Mouse (Mus musculus) MEL (cell line): Measurements from ENCODE around the gene Gpd1. TPM values are rescaled to one million over a fixed set of nuclear protein-coding genes. Genes with fewer than 3 reads are reported as not detected.

ENCODE experiments used
- DNase-seq: peaks from one replicate; pipeline ENCODE4 v3.0.0; 2011; ENCODE audit warnings: low read depth, low spot score
- H3K27ac ChIP-seq: 2 replicates; pipeline ENCODE4 v1.5.1; 2012; ENCODE audit warnings: low read depth, mild to moderate bottlenecking, control low read depth, low read length, moderate library complexity; ENCODE audit not compliant: control insufficient read depth
- H3K27me3 ChIP-seq, 2 experiments: fragments of 150-350 bp in 1 of 2; sonication (generic) in 1 of 2; 2 replicates each; pipeline ENCODE4 v1.6.1; 2012; ENCODE audit warnings: low read length in 2 of 2, mild to moderate bottlenecking in 2 of 2, improper control_type of control experiment in 1 of 2, moderate library complexity in 1 of 2; ENCODE audit not compliant: insufficient read depth in 2 of 2, control insufficient read depth in 1 of 2
- H3K36me3 ChIP-seq, 2 experiments: 2 replicates each; pipeline ENCODE4 v1.6.1; 2012 to 2014; ENCODE audit warnings: low read length in 2 of 2, improper control_type of control experiment in 1 of 2, inconsistent platforms in 1 of 2, mild to moderate bottlenecking in 1 of 2; ENCODE audit not compliant: insufficient read depth in 2 of 2, control insufficient read depth in 1 of 2
- H3K4me1 ChIP-seq, 2 experiments: fragments of 150-350 bp in 1 of 2; sonication (generic) in 1 of 2; 2 replicates each; pipeline ENCODE4 v1.6.1; 2012; ENCODE audit warnings: low read length in 2 of 2, improper control_type of control experiment in 1 of 2, mild to moderate bottlenecking in 1 of 2; ENCODE audit not compliant: insufficient read depth in 2 of 2, control insufficient read depth in 1 of 2
- H3K4me3 ChIP-seq, 2 experiments: fragments of 150-350 bp in 1 of 2; sonication (generic) in 1 of 2; 2 replicates each; pipeline ENCODE4 v1.5.1; 2012; ENCODE audit warnings: low read depth in 2 of 2, low read length in 2 of 2, mild to moderate bottlenecking in 2 of 2, moderate library complexity in 2 of 2, control low read depth in 1 of 2, improper control_type of control experiment in 1 of 2; ENCODE audit not compliant: control insufficient read depth in 1 of 2, insufficient read depth in 1 of 2
- H3K79me2 ChIP-seq: 2 replicates; pipeline ENCODE4 v1.6.1; 2012; ENCODE audit warnings: mild to moderate bottlenecking, low read length, moderate library complexity; ENCODE audit not compliant: control insufficient read depth, poor library complexity, insufficient read depth
- H3K9ac ChIP-seq: 2 replicates; pipeline ENCODE4 v1.6.1; 2012; ENCODE audit warnings: low read depth, mild to moderate bottlenecking, control low read depth, low read length, moderate library complexity; ENCODE audit not compliant: control insufficient read depth, poor library complexity, severe bottlenecking
- H3K9me3 ChIP-seq: fragments of 150-350 bp; sonication (generic); replicated peaks from 2 replicates; pipeline ENCODE4 v1.6.1; 2012; ENCODE audit warnings: mild to moderate bottlenecking, low read length, improper control_type of control experiment, moderate library complexity; ENCODE audit not compliant: insufficient read depth
- BHLHE40 ChIP-seq: IDR thresholded peaks from 2 replicates; pipeline ENCODE4 v1.6.1; 2012; ENCODE audit warnings: low read depth, mild to moderate bottlenecking, inconsistent platforms, low read length, improper control_type of control experiment, borderline replicate concordance
- CHD1 ChIP-seq: IDR thresholded peaks from 2 replicates; pipeline ENCODE4 v1.6.1; 2012; ENCODE audit warnings: low read depth, mild to moderate bottlenecking, inconsistent platforms, low read length, improper control_type of control experiment
- CHD2 ChIP-seq: IDR thresholded peaks from 2 replicates; pipeline ENCODE4 v1.6.1; 2011; ENCODE audit warnings: low read length, improper control_type of control experiment
- CTCF ChIP-seq, 3 experiments: IDR thresholded peaks in 2 of 3; conservative IDR thresholded peaks in 1 of 3; 2 replicates each; pipeline ENCODE4 v1.5.1; 2011 to 2012; ENCODE audit warnings: low read length in 3 of 3, low read depth in 2 of 3, mild to moderate bottlenecking in 2 of 3, improper control_type of control experiment in 1 of 3, inconsistent platforms in 1 of 3, mixed read lengths in 1 of 3, moderate library complexity in 1 of 3; ENCODE audit not compliant: control insufficient read depth in 1 of 3, insufficient read depth in 1 of 3, poor library complexity in 1 of 3, severe bottlenecking in 1 of 3
- E2F4 ChIP-seq: IDR thresholded peaks from 2 replicates; pipeline ENCODE4 v1.6.1; 2011; ENCODE audit warnings: low read depth, low read length, improper control_type of control experiment, borderline replicate concordance
- ELF1 ChIP-seq: IDR thresholded peaks from 2 replicates; pipeline ENCODE4 v1.6.1; 2014; ENCODE audit warnings: low read depth, mild to moderate bottlenecking, inconsistent platforms, low read length, improper control_type of control experiment, moderate library complexity
- EP300 ChIP-seq, 2 experiments: IDR thresholded peaks; 2 replicates each; pipeline ENCODE4 v1.6.1; 2011; ENCODE audit warnings: improper control_type of control experiment in 2 of 2, low read length in 2 of 2, low read depth in 1 of 2, mild to moderate bottlenecking in 1 of 2
- ETS1 ChIP-seq: IDR thresholded peaks from 2 replicates; pipeline ENCODE4 v1.6.1; 2012; ENCODE audit warnings: low read depth, mild to moderate bottlenecking, inconsistent platforms, low read length, improper control_type of control experiment, moderate library complexity
- GABPA ChIP-seq: IDR thresholded peaks from 2 replicates; pipeline ENCODE4 v1.6.1; 2012; ENCODE audit warnings: low read depth, mild to moderate bottlenecking, inconsistent platforms, low read length, improper control_type of control experiment, moderate library complexity
- HCFC1 ChIP-seq: IDR thresholded peaks from 2 replicates; pipeline ENCODE4 v1.6.1; 2012; ENCODE audit warnings: low read depth, mild to moderate bottlenecking, inconsistent platforms, low read length, improper control_type of control experiment, moderate library complexity
- JUND ChIP-seq: IDR thresholded peaks from 2 replicates; pipeline ENCODE4 v1.6.1; 2011; ENCODE audit warnings: low read depth, mild to moderate bottlenecking, improper control_type of control experiment, low read length
- KAT2A ChIP-seq: conservative IDR thresholded peaks from 2 replicates; pipeline ENCODE4 v1.6.1; 2012; ENCODE audit warnings: low read depth, low read length, improper control_type of control experiment, inconsistent platforms
- MAFK ChIP-seq: IDR thresholded peaks from 2 replicates; pipeline ENCODE4 v1.6.1; 2011; ENCODE audit warnings: low read depth, mild to moderate bottlenecking, low read length, improper control_type of control experiment, borderline replicate concordance
- MAX ChIP-seq: IDR thresholded peaks from 2 replicates; pipeline ENCODE4 v1.6.1; 2011; ENCODE audit warnings: low read length, improper control_type of control experiment
- MAZ ChIP-seq: IDR thresholded peaks from 2 replicates; pipeline ENCODE4 v1.6.1; 2012; ENCODE audit warnings: low read depth, mild to moderate bottlenecking, inconsistent platforms, low read length, improper control_type of control experiment
- MEF2A ChIP-seq: IDR thresholded peaks from 2 replicates; pipeline ENCODE4 v1.6.1; 2014; ENCODE audit warnings: low read depth, mild to moderate bottlenecking, inconsistent platforms, low read length, improper control_type of control experiment; ENCODE audit not compliant: poor library complexity, insufficient replicate concordance, severe bottlenecking; ENCODE audit errors: extremely low read depth
- MXI1 ChIP-seq: IDR thresholded peaks from 2 replicates; pipeline ENCODE4 v1.6.1; 2011; ENCODE audit warnings: mild to moderate bottlenecking, low read depth, low read length, improper control_type of control experiment
- MYB ChIP-seq: IDR thresholded peaks from 2 replicates; pipeline ENCODE4 v1.6.1; 2011; ENCODE audit warnings: mild to moderate bottlenecking, low read depth, low read length, improper control_type of control experiment
- MYC ChIP-seq: IDR thresholded peaks from 2 replicates; pipeline ENCODE4 v1.6.1; 2011; ENCODE audit warnings: low read depth, mild to moderate bottlenecking, low read length, improper control_type of control experiment, moderate library complexity
- NELFE ChIP-seq: IDR thresholded peaks from 2 replicates; pipeline ENCODE4 v1.6.1; 2011; ENCODE audit warnings: low read depth, low read length, improper control_type of control experiment
- NRF1 ChIP-seq: IDR thresholded peaks from 2 replicates; pipeline ENCODE4 v1.6.1; 2014; ENCODE audit warnings: low read depth, mild to moderate bottlenecking, inconsistent platforms, low read length, improper control_type of control experiment, moderate library complexity; ENCODE audit not compliant: poor library complexity, insufficient read depth, severe bottlenecking
- POLR2A ChIP-seq, 2 experiments: IDR thresholded peaks; 2 replicates each; pipeline ENCODE4 v1.6.1; 2011 to 2012; ENCODE audit warnings: low read length in 2 of 2, mild to moderate bottlenecking in 2 of 2, control low read depth in 1 of 2, improper control_type of control experiment in 1 of 2, low read depth in 1 of 2, moderate library complexity in 1 of 2; ENCODE audit not compliant: control insufficient read depth in 1 of 2, insufficient read depth in 1 of 2, poor library complexity in 1 of 2
- POLR2AphosphoS2 ChIP-seq: IDR thresholded peaks from 2 replicates; pipeline ENCODE4 v1.6.1; 2011; ENCODE audit warnings: low read length, improper control_type of control experiment
- POLR2AphosphoS5 ChIP-seq: IDR thresholded peaks from 2 replicates; pipeline ENCODE4 v1.6.1; 2012; ENCODE audit warnings: low read depth, borderline replicate concordance, mild to moderate bottlenecking, inconsistent platforms, low read length, moderate library complexity, mixed read lengths
- RAD21 ChIP-seq: IDR thresholded peaks from 2 replicates; pipeline ENCODE4 v1.6.1; 2011; ENCODE audit warnings: mild to moderate bottlenecking, low read depth, low read length, improper control_type of control experiment
- RCOR1 ChIP-seq: IDR thresholded peaks from 2 replicates; pipeline ENCODE4 v1.6.1; 2012; ENCODE audit warnings: low read depth, mild to moderate bottlenecking, inconsistent platforms, low read length, improper control_type of control experiment
- SIN3A ChIP-seq: IDR thresholded peaks from 2 replicates; pipeline ENCODE4 v1.6.1; 2012; ENCODE audit warnings: low read length, improper control_type of control experiment, inconsistent platforms
- SMC3 ChIP-seq: IDR thresholded peaks from 2 replicates; pipeline ENCODE4 v1.6.1; 2011; ENCODE audit warnings: low read depth, low read length, improper control_type of control experiment
- TAL1 ChIP-seq: IDR thresholded peaks from 2 replicates; pipeline ENCODE4 v1.6.1; 2012; ENCODE audit warnings: mild to moderate bottlenecking, inconsistent platforms, low read length, moderate library complexity, mixed read lengths
- TBP ChIP-seq: IDR thresholded peaks from 2 replicates; pipeline ENCODE4 v1.8.0; 2011; ENCODE audit warnings: low read depth, low read length, improper control_type of control experiment
- TCF12 ChIP-seq: IDR thresholded peaks from 2 replicates; pipeline ENCODE4 v1.6.1; 2014; ENCODE audit warnings: low read depth, mild to moderate bottlenecking, inconsistent platforms, low read length, improper control_type of control experiment, moderate library complexity
- UBTF ChIP-seq: IDR thresholded peaks from 2 replicates; pipeline ENCODE4 v1.6.1; 2012; ENCODE audit warnings: low read depth, mild to moderate bottlenecking, inconsistent platforms, low read length, improper control_type of control experiment, moderate library complexity, borderline replicate concordance; ENCODE audit not compliant: insufficient read depth
- USF1 ChIP-seq: IDR thresholded peaks from 2 replicates; pipeline ENCODE4 v1.6.1; 2014; ENCODE audit warnings: low read depth, mild to moderate bottlenecking, inconsistent platforms, low read length, improper control_type of control experiment, moderate library complexity
- USF2 ChIP-seq, 2 experiments: IDR thresholded peaks; 2 replicates each; pipeline ENCODE4 v1.6.1; 2011 to 2012; ENCODE audit warnings: improper control_type of control experiment in 2 of 2, low read length in 2 of 2, borderline replicate concordance in 1 of 2, inconsistent platforms in 1 of 2, low read depth in 1 of 2, mild to moderate bottlenecking in 1 of 2; ENCODE audit not compliant: insufficient read depth in 1 of 2
- ZKSCAN1 ChIP-seq: IDR thresholded peaks from 2 replicates; pipeline ENCODE4 v1.6.1; 2012; ENCODE audit warnings: low read depth, mild to moderate bottlenecking, inconsistent platforms, low read length, improper control_type of control experiment, moderate library complexity
- ZMIZ1 ChIP-seq: IDR thresholded peaks from 2 replicates; pipeline ENCODE4 v1.6.1; 2012; ENCODE audit warnings: low read depth, mild to moderate bottlenecking, inconsistent platforms, low read length, improper control_type of control experiment, moderate library complexity
- ZNF384 ChIP-seq: IDR thresholded peaks from 2 replicates; pipeline ENCODE4 v1.6.1; 2012; ENCODE audit warnings: low read depth, mild to moderate bottlenecking, inconsistent platforms, low read length, improper control_type of control experiment
- polyA plus RNA-seq, 2 experiments: library from polyadenylated mRNA; stranded (reverse) in 1 of 2; unstranded in 1 of 2; fragments of >175 nt in 1 of 2; fragments of >200 nt in 1 of 2; gene quantifications; 2 replicates each; pipeline versions ENCODE4 v1.2.1 to v1.2.4; 2012; ENCODE audit warnings: low replicate concordance in 2 of 2, low read depth in 1 of 2; ENCODE audit not compliant: insufficient read length in 2 of 2, insufficient read depth in 1 of 2, missing spikeins in 1 of 2
- total RNA-seq: library from RNA; depleted of rRNA; stranded (reverse); fragments of 300-350 nt; gene quantifications from 2 replicates; pipeline ENCODE4 v1.2.3, GENCODE M21; 2012

Gene Gpd1
- total and polyA plus RNA-seq, 3 experiments: 0.23 to 0.52 TPM; not detected in 1

GRCm38 (mm10) chr15:99715361-99715865 is 1.9 kb upstream of the Gpd1 start:
- H3K4me1 ChIP-seq: peaks cover 2 to 12% of the 10 kb centered on the region in 2 experiments
- peak; percentile 74 for DNase-seq
- no peak for TF ChIP-seq MAFK
- peak; percentile 81 for TF ChIP-seq TAL1
- no peak for TF ChIP-seq POLR2AphosphoS2
- peak; percentile 49; the same call in 1 of the 2 replicates for TF ChIP-seq USF1
- TF ChIP-seq TBP: no peak
- TF ChIP-seq ETS1: peak; percentile 62; the same call in 1 of the 2 replicates
- no peak for TF ChIP-seq ZMIZ1
- TF ChIP-seq E2F4: no peak
- TF ChIP-seq MYB: no peak
- no peak for TF ChIP-seq CTCF (IDR thresholded peaks at IDR 0.05 in 2 of 3, conservative IDR thresholded peaks at IDR 0.05 in 1 of 3; ENCODE audit: control insufficient read depth in 1 of 3, insufficient read depth in 1 of 3, low read depth in 2 of 3, low read length in 3 of 3, poor library complexity in 1 of 3, severe bottlenecking in 1 of 3)
- no peak for TF ChIP-seq NELFE
- peak; percentile 94 for TF ChIP-seq TCF12
- no peak for TF ChIP-seq POLR2A (IDR thresholded peaks at IDR 0.05; ENCODE audit: control insufficient read depth in 1 of 2, insufficient read depth in 1 of 2, low read depth in 1 of 2, low read length in 2 of 2, poor library complexity in 1 of 2)
- TF ChIP-seq CHD2: no peak
- TF ChIP-seq SIN3A: peak; percentile 50; the same call in 1 of the 2 replicates
- no peak for TF ChIP-seq ELF1
- TF ChIP-seq RAD21: no peak
- TF ChIP-seq ZKSCAN1: no peak
- TF ChIP-seq GABPA: no peak
- no peak for TF ChIP-seq ZNF384
- TF ChIP-seq NRF1: no peak
- no peak for TF ChIP-seq USF2 (IDR thresholded peaks at IDR 0.05; ENCODE audit: borderline replicate concordance in 1 of 2, insufficient read depth in 1 of 2, low read depth in 1 of 2, low read length in 2 of 2)
- TF ChIP-seq SMC3: no peak; the same call in 1 of the 2 replicates
- TF ChIP-seq EP300 (IDR thresholded peaks at IDR 0.05; ENCODE audit: low read depth in 1 of 2, low read length in 2 of 2): peak; percentile 41 to 89; a peak in 3 of 4 replicates
- TF ChIP-seq POLR2AphosphoS5: no peak
- TF ChIP-seq BHLHE40: peak; percentile 53; the same call in 1 of the 2 replicates
- TF ChIP-seq MAZ: no peak
- no peak for TF ChIP-seq KAT2A
- TF ChIP-seq CHD1: no peak
- TF ChIP-seq RCOR1: peak; percentile 82; the same call in 1 of the 2 replicates
- TF ChIP-seq MAX: peak; percentile 97
- TF ChIP-seq HCFC1: no peak
- no peak for TF ChIP-seq MEF2A
- TF ChIP-seq MXI1: peak; percentile 76
- no peak for TF ChIP-seq UBTF
- peak; percentile 90 for TF ChIP-seq MYC
- 0 out of 2 replicates have a peak, but pooled peaks have one; percentile 41 for TF ChIP-seq JUND

More at GRCm38 (mm10) chr15:99715361-99715865, 1.9 kb upstream of the Gpd1 start:
- Histone ChIP-seq H3K27ac (peak overlapping the region; percentile 3; the same call in 1 of the 2 replicates), H3K4me3 (no peak overlapping the region), H3K27me3 (no peaks in the 10 kb centered on the region), H3K9me3 (no peaks in the 10 kb centered on the region), H3K36me3 (peaks cover 0 to 10% of the 10 kb centered on the region in 2 experiments), H3K9ac (no peak overlapping the region), H3K79me2 (no peaks in the 10 kb centered on the region)
